Mouse (Mus musculus) R1 (cell line): ENCODE measurements around the gene Ptprq.

ENCODE experiments used
- DNase-seq: peaks from one replicate; pipeline ENCODE4 v3.0.0-alpha.2; 2018; ENCODE audit warnings: low read depth, low spot score

Ptprq gene

GRCm38 (mm10) chr10:107628104-107628503 is 91.7 kb downstream of the Ptprq start:
- DNase-seq, result no peak

DNA sequence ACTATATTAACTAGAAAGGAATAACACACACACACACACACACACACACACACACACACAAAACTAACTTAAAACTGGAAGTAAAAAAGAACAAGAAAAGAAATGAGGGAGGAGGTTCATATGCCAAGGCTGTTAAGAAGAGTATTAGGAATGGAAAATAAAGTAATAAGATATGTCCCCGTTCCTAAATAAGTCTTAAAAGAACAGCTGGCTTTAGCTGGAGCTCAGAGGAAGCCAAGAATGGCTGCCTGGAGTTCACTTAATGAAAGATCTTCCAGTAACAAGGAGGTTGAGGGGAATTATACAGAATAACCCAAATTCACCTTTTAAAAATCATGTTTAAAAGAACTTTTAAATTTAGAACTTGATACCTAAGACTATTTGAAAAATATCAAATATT is 93.2 kb downstream of the Ptprq start:
- DNase-seq, result no peak

DNA sequence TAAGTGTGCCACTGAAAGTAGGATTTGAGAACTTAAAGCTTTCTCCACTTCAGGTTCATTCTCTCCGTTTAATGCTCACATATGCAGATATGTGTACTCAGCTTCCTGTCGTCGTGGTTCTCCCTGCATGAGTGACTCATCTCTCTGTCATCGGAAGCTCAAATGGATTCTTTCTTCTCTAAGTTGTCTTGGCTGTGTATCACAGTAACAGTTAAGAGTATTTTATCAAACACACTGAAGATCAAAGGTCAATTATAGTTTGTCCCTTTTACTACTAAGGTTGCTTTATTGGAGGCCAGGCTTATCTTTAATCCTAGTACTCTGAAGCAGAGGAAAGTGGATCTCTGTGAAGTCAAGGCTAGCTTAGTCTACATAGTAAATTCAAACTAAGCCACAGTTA is 95.6 kb downstream of the Ptprq start:
- DNase-seq, result no peak

GRCm38 (mm10) chr10:107615460-107615859 is 104.4 kb downstream of the Ptprq start:
- DNase-seq, result no peak

GRCm38 (mm10) chr10:107601371-107601770 is 118.5 kb downstream of the Ptprq start:
- DNase-seq, result peak; percentile 4

GRCm38 (mm10) chr10:107583360-107583759 is 136.5 kb downstream of the Ptprq start:
- DNase-seq, result no peak

GRCm38 (mm10) chr10:107569044-107569443 is 150.8 kb downstream of the Ptprq start:
- no peak for DNase-seq

- no peak for DNase-seq
Measured at GRCm38 (mm10) chr10:107568261-107568660, 151.6 kb downstream of the Ptprq start.

DNA sequence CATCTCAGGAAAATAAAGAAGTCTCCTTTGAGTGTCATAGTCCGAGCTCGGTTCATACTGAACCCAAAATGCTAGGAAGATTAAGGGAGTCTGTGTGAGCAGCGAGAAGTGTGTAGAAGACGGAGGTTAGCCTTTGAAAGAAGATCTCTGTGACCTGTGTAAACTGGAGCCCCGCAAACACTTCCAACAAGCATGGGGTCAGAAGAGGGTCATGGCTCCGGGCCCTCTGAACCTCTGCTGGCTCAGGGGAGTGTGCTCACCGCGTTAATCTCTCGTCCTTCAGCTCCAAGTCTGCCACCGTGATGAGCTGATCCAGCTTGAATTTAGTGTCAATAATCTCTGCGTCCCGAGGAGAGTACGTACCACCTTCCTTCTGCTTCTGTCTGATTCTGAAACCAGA is 157.0 kb downstream of the Ptprq start:
- peak; percentile 15 for DNase-seq

- DNase-seq, result no peak
Measured at GRCm38 (mm10) chr10:107560881-107561280, 159.0 kb downstream of the Ptprq start.

- DNase-seq, result no peak
Measured at GRCm38 (mm10) chr10:107543026-107543425, 176.8 kb downstream of the Ptprq start.

GRCm38 (mm10) chr10:107528758-107529157 is 191.1 kb downstream of the Ptprq start:
- peak; percentile 55 for DNase-seq

- DNase-seq, result no peak
Measured at GRCm38 (mm10) chr10:107519216-107519615, 200.6 kb downstream of the Ptprq start.

- DNase-seq, result no peak
Measured at GRCm38 (mm10) chr10:107516641-107517040, 203.2 kb downstream of the Ptprq start.

DNA sequence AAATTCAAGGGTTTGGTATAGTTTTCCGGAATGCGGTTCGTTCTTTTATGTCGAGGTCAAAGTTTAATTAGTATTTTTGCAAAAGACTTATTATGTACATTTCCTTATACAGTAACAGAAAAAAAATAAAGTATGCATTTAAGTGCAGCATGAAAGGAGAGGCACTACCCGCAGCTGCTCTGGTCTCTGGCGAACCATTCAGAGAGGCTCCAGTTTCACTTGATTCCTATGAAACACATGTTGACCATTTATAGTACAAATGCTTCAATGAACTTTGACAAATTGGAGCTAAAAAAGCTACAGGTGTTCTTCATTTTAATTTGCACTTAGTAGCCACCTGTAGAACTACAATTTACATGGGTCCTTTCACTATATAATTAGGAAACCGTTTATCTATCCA is 205.1 kb downstream of the Ptprq start:
- no peak for DNase-seq

DNA sequence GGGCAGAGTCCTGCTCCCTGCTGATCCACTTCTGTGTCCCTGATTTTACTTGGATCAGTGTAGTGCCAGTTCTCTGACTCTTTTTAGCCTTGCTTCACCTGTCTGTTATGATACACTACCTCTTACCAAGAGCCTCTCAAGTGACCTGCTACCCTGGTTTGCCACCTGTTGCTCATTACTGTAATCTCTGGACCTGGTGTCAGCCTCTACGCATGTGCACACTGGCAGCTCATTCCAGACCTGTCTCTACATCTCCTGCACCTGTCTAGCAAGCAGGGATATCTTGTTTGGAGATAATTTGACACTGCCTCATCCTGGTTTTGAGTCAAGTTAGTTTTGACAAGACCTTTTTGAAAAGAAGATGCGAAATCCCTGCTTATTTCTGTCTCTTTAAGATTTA is 213.5 kb downstream of the Ptprq start:
- DNase-seq, result no peak

GRCm38 (mm10) chr10:107503430-107503829 is 216.4 kb downstream of the Ptprq start:
- no peak for DNase-seq

DNA sequence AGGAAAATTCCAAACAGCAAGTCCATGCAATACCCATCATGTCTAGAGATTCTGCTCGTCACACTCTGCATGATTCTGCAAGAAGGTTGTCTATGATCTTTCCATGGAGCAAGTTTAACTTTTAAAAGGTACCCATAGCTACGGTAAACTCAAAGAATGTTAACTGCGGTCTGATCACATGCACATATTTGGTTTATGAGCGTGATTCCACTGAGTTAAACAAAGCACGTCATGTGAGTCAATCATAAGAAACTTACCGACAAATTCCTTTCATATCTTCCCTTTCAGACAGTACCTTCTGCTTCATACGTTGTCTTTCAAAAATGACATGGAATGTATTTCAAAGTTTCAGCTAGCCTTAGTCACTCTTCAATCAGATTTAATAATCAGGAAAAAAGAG is 217.7 kb downstream of the Ptprq start:
- no peak for DNase-seq

GRCm38 (mm10) chr10:107499656-107500055 is 220.2 kb downstream of the Ptprq start:
- DNase-seq, result no peak

DNA sequence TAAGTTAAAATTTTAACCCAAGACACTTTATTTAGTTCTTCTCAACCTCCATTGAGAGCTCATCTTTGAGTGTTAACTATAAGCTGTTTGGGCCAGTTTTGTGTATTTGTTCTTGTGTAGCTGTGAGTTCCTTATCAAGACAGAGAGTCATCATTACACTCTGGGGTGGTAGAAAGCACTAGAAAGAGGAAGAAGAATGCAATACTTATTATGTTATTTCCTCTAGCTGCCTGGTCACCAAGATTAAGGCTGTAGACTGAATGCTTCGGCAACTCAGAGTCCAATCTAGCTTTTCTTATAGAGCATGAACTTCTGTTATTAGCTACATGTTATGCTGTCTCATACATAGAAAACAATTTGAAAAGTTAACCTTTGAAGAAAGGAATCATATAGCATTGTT is 223.4 kb downstream of the Ptprq start:
- no peak for DNase-seq

DNA sequence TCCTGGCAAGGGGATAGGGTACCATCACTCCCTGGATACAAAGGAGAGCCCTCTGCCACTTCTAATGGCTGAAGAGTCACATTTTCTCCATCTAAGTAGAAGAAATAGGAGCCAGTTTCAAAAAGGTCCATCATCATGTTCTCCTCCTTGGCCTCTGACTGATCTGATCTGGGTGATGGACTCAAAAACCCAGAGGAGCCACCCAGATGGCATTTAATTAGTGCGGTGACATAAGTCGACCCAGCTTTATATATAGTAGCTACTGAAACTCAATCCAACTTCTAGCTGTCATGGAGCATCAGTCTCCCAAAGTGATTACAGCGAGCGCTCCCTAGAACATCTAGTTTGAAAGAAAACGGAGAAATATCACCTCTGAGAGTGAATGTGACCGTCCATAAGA is 225.3 kb downstream of the Ptprq start, which contains the start of gene Myf6:
Gene Myf6, minus strand, starts transcription at position 170 of the 400 bp plus-strand sequence.
- no peak for DNase-seq

- DNase-seq, result peak; percentile 26
Measured at GRCm38 (mm10) chr10:107493580-107494474, 226.0 kb downstream of the Ptprq start.

GRCm38 (mm10) chr10:107492867-107493579 is 226.8 kb downstream of the Ptprq start:
- DNase-seq, result peak; percentile 31
